Mouse (Mus musculus) adrenal gland, adult 8-10 months (tissue): ENCODE measurements at regions not wholly inside any gene's neighbourhood (a gene's known extent, or its start where the extent isn't known, plus 50 kb on each side); places are given as distances from the start of the nearest gene placed in this dataset.

ENCODE experiments used
- DNase-seq: peaks from one replicate; pipeline ENCODE4 v3.0.0; 2022

- DNase-seq, result peak; percentile 5
Observed at GRCm38 (mm10) chr6:147199955-147200354, 64.0 kb downstream of the Pthlh start.

GRCm38 (mm10) chr6:147199411-147199810 is 64.6 kb downstream of the Pthlh start:
- DNase-seq, result peak; percentile 4

- DNase-seq, result no peak
Observed at GRCm38 (mm10) chr6:147196432-147196831, 67.6 kb downstream of the Pthlh start.

- no peak for DNase-seq
Observed at GRCm38 (mm10) chr6:147195277-147195676, 68.7 kb downstream of the Pthlh start.

- DNase-seq, result no peak
Observed at GRCm38 (mm10) chr6:147187710-147188109, 76.3 kb downstream of the Pthlh start.

- no peak for DNase-seq
Observed at GRCm38 (mm10) chr6:147178276-147178675, 85.7 kb downstream of the Pthlh start.

- no peak for DNase-seq
Observed at GRCm38 (mm10) chr6:147176176-147176575, 85.0 kb downstream of the Klhl42 start.
